Mouse (Mus musculus) heart, adult 2 months (tissue): Measurements from ENCODE around the gene 9830107B12Rik. TPM values are rescaled to one million over a fixed set of nuclear protein-coding genes. Genes with fewer than 3 reads are reported as not detected.

Experiments used
- DNase-seq, 2 experiments: peaks; one replicate each; pipeline ENCODE4 v3.0.0; 2021
- H3K27ac ChIP-seq: fragments of 200-600 bp; 2 replicates; pipeline ENCODE4 v1.8.1; 2022
- H3K27me3 ChIP-seq: fragments of 200-500 bp; 2 replicates; pipeline ENCODE4 v1.6.1; 2012; ENCODE audit warnings: mild to moderate bottlenecking, low read length, inconsistent platforms, mixed read lengths; ENCODE audit not compliant: control insufficient read depth, insufficient read depth
- H3K36me3 ChIP-seq: fragments of 200-500 bp; 2 replicates; pipeline ENCODE4 v1.6.1; 2012; ENCODE audit warnings: low read length, inconsistent platforms; ENCODE audit not compliant: control insufficient read depth, insufficient read depth
- H3K4me1 ChIP-seq: fragments of 200-500 bp; 2 replicates; pipeline ENCODE4 v1.6.1; 2011; ENCODE audit warnings: low read length; ENCODE audit not compliant: control insufficient read depth, insufficient read depth
- H3K4me3 ChIP-seq: fragments of 200-600 bp; 2 replicates; pipeline ENCODE4 v1.8.1; 2022
- H3K79me2 ChIP-seq: fragments of 200-500 bp; replicated peaks from 2 replicates; pipeline ENCODE4 v1.6.1; 2012; ENCODE audit warnings: mild to moderate bottlenecking, inconsistent platforms, low read length, moderate library complexity, mixed read lengths; ENCODE audit not compliant: control insufficient read depth, insufficient read depth
- H3K9ac ChIP-seq: fragments of 200-500 bp; 2 replicates; pipeline ENCODE4 v1.6.1; 2012; ENCODE audit warnings: low read depth, mild to moderate bottlenecking, control low read depth, inconsistent platforms, low read length, mixed read lengths
- CTCF ChIP-seq: fragments of 200-600 bp; IDR thresholded peaks from 2 replicates; pipeline ENCODE4 v1.8.1; 2022; ENCODE audit warnings: antibody characterized with exemption, mild to moderate bottlenecking, moderate library complexity
- EP300 ChIP-seq: fragments of 200-500 bp; IDR thresholded peaks from 2 replicates; pipeline ENCODE4 v1.6.1; 2011; ENCODE audit warnings: low read depth, low read length, control low read depth; ENCODE audit not compliant: insufficient read depth
- POLR2A ChIP-seq: fragments of 200-500 bp; IDR thresholded peaks from 2 replicates; pipeline ENCODE4 v1.6.1; 2011; ENCODE audit warnings: mild to moderate bottlenecking, low read depth, low read length, control low read depth; ENCODE audit not compliant: insufficient read depth
- WGBS: fragments of 180-500 bp; shearing (Covaris S2); methylation state at CpG from one replicate; pipeline ENCODE4 v1.1.7; 2018; 5-methylcytosine and 5-hydroxymethylcytosine counted together
- intact Hi-C: fragments of 180-260 bp; cut with DNase I; formaldehyde crosslinking; loops from one replicate; pipeline ENCODE4 v1.15.1; 2025
- polyA plus RNA-seq: library from polyadenylated mRNA; depleted of rRNA; stranded (reverse); fragments of >200 nt; gene quantifications from 2 replicates; pipeline ENCODE4 v1.2.3, GENCODE M21; 2012
- total RNA-seq, 2 experiments: library from RNA; stranded (reverse); gene quantifications; 2 replicates each; pipeline ENCODE4 v1.2.3; 2021

Gene 9830107B12Rik
- total and polyA plus RNA-seq, 3 experiments: 0.08 TPM; not detected in 2

DNA sequence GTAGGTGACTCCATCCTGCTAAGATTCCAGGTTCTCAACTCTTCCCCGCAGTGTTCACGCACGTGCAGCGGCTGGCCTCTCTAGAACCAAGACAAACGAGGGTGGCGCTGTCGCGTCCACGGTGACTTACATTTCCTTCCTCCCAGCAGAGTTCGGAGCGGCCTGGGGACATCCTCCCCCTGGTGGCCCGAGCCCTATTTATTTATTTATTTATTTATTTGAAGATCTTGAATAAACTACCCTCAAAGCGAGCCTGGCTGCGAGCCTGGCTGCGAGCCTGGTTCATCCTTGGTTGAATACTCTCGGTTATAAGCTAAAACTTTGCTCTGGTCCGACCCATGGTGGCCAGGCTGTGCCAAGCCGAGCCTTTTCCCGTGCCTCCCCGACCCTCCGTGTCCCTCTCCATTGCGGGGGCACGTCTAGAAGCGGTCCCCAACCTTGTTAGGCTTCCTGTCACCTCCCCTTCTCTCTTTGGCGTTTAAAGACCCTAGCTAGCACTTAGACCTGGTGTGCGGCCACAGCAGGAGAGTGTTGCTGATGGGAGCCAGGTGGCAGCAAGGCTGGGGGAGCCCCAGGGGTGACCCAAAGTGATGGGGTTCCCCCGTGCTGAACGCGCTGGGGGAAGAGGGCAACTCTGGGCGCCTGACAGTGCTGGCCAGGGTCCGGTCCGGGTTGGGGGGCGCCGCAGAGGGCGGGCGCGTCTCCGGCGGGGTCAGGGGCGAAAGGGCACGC lies 48.9 kb downstream of the 9830107B12Rik start:
- no peak overlapping the region for H3K27ac ChIP-seq
- no peak overlapping the region for H3K9ac ChIP-seq
- H3K4me3 ChIP-seq: peak overlapping the region; percentile 2; the same call in 1 of the 2 replicates
- no peaks in the 10 kb centered on the region for H3K79me2 ChIP-seq
- intact Hi-C loops: loop anchor here (10.0 kb wide), 1 partner anchor 192 kb away; no protein-coding TSS in a partner anchor
- 1% methylated on average over 35 of the region's 41 CpGs for WGBS
- H3K36me3 ChIP-seq: no peaks in the 10 kb centered on the region
- H3K27me3 ChIP-seq: peaks cover 9% of the 10 kb centered on the region
- TF ChIP-seq CTCF: peak; percentile 61
- no peak for TF ChIP-seq POLR2A
- H3K4me1 ChIP-seq: 0 out of 2 replicates have a peak, but pooled peaks cover 2% of the 10 kb centered on the region
- peak; percentile 48 to 50 for DNase-seq

- peak in 1 of 2 experiments; percentile 23 for DNase-seq
- Histone ChIP-seq H3K4me3 (no peak overlapping the region), H3K4me1 (0 out of 2 replicates have a peak, but pooled peaks cover 2% of the 10 kb centered on the region), H3K27ac (no peak overlapping the region), H3K79me2 (no peaks in the 10 kb centered on the region), H3K9ac (no peak overlapping the region), H3K27me3 (peaks cover 9% of the 10 kb centered on the region), H3K36me3 (no peaks in the 10 kb centered on the region)
- no peak for TF ChIP-seq CTCF
- no peak for TF ChIP-seq EP300
- TF ChIP-seq POLR2A: no peak
- WGBS: 11% methylated on average over 17 of the region's 17 CpGs
- intact Hi-C loops: loop anchor here (10.0 kb wide), 1 partner anchor 192 kb away; no protein-coding TSS in a partner anchor
These were observed 49.7 kb downstream of the 9830107B12Rik start for GRCm38 (mm10) chr17:48096321-48096720.

DNA sequence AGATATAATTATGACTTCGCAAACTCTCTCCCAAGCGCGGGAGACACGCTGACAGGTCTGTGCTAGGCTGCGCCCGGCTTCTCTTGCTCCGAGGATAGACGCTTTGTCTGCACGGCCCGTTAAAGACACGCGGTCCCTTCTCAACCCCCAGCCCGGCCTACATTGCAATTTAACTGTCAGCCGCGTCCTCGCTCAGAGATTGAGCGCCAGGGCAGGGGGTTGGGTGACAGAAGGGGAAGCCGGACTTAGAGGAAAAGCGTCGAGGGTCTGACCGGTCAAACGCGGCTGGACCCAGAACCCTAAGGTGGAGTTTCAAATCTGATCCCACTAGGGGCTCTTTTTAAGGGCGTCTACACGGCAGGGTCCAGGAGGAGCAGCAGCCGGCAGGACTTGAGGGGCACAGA lies 50.3 kb downstream of the 9830107B12Rik start:
- TF ChIP-seq EP300: no peak
- TF ChIP-seq CTCF: no peak
- TF ChIP-seq POLR2A: no peak
- Histone ChIP-seq H3K9ac (no peak overlapping the region), H3K27me3 (peaks cover 9% of the 10 kb centered on the region), H3K27ac (no peak overlapping the region), H3K36me3 (no peaks in the 10 kb centered on the region), H3K4me1 (0 out of 2 replicates have a peak, but pooled peaks cover 2% of the 10 kb centered on the region), H3K79me2 (no peaks in the 10 kb centered on the region), H3K4me3 (no peak overlapping the region)
- intact Hi-C loops: loop anchor here (10.0 kb wide), 1 partner anchor 191 kb away; no protein-coding TSS in a partner anchor
- DNase-seq: peak in 1 of 2 experiments; percentile 23
- WGBS: 6% methylated on average over 26 of the region's 26 CpGs

- intact Hi-C loops: loop anchor here (10.0 kb wide), 1 partner anchor 190 kb away; no protein-coding TSS in a partner anchor
- DNase-seq: no peak
- no peak overlapping the region for H3K27ac ChIP-seq
- 16% methylated on average over 20 of the region's 20 CpGs for WGBS
- H3K36me3 ChIP-seq: no peaks in the 10 kb centered on the region
- H3K9ac ChIP-seq: no peak overlapping the region
- peaks cover 9% of the 10 kb centered on the region for H3K27me3 ChIP-seq
- H3K4me3 ChIP-seq: no peak overlapping the region
- H3K79me2 ChIP-seq: no peaks in the 10 kb centered on the region
- TF ChIP-seq EP300 (no peak), CTCF (no peak), POLR2A (no peak)
- H3K4me1 ChIP-seq: 0 out of 2 replicates have a peak, but pooled peaks cover 2% of the 10 kb centered on the region
These were observed 51.0 kb downstream of the 9830107B12Rik start for GRCm38 (mm10) chr17:48094820-48095680.

GRCm38 (mm10) chr17:48093286-48093817 lies 52.7 kb downstream of the 9830107B12Rik start:
- Histone ChIP-seq H3K9ac (no peak overlapping the region), H3K27me3 (peaks cover 8% of the 10 kb centered on the region), H3K27ac (no peak overlapping the region), H3K4me3 (no peak overlapping the region), H3K36me3 (no peaks in the 10 kb centered on the region), H3K79me2 (no peaks in the 10 kb centered on the region), H3K4me1 (0 out of 2 replicates have a peak, but pooled peaks cover 2% of the 10 kb centered on the region)
- no peak for DNase-seq
- 74% methylated on average over 5 of the region's 5 CpGs for WGBS
- intact Hi-C loops: loop anchor here (10.0 kb wide), 1 partner anchor 189 kb away; no protein-coding TSS in a partner anchor
- TF ChIP-seq EP300 (no peak), CTCF (peak; percentile 28)

GRCm38 (mm10) chr17:48090305-48090704 lies 55.8 kb downstream of the 9830107B12Rik start:
- WGBS: 63% methylated on average over 12 of the region's 12 CpGs
- Histone ChIP-seq H3K79me2 (no peaks in the 10 kb centered on the region), H3K36me3 (no peaks in the 10 kb centered on the region), H3K27me3 (no peaks in the 10 kb centered on the region), H3K9ac (no peak overlapping the region), H3K27ac (no peak overlapping the region), H3K4me3 (no peak overlapping the region), H3K4me1 (no peaks in the 10 kb centered on the region)
- intact Hi-C loops: loop anchor here (10.0 kb wide), 1 partner anchor 186 kb away; no protein-coding TSS in a partner anchor
- no peak for DNase-seq
- TF ChIP-seq CTCF (no peak), POLR2A (no peak), EP300 (no peak)
